Mouse (Mus musculus): ENCODE results near the gene Rela.

GRCm38 (mm10) chr19:5646731-5647330, 9.5 kb downstream of the Rela start:
- TF ChIP-seq CTCF (conservative IDR thresholded peaks at IDR 0.05 in 1 of 2, IDR thresholded peaks at IDR 0.05 in 1 of 2; ENCODE audit: low read depth in 2 of 2, low read length in 2 of 2) (no peak), RAD21 (IDR thresholded peaks at IDR 0.05; ENCODE audit: low read depth, low read length) (no peak), EP300 (IDR thresholded peaks at IDR 0.05; ENCODE audit: low read length) (no peak), E2F4 (IDR thresholded peaks at IDR 0.05; ENCODE audit: insufficient replicate concordance, low read depth, low read length) (no peak), MAFK (IDR thresholded peaks at IDR 0.05; ENCODE audit: insufficient replicate concordance, low read length) (no peak)

Data from CH12.LX (cell line).